Mouse (Mus musculus): Measurements from ENCODE around the gene Slc22a1.

Gene Slc22a1

GRCm38 (mm10) chr17:12634814-12635213 is 40.8 kb downstream of the Slc22a1 start:
- in situ Hi-C loops (cut with MboI, MseI): loop anchor here in 1 of 2 experiments (10.0 kb wide), 1 partner anchor 570 kb away; no protein-coding TSS in a partner anchor

GRCm38 (mm10) chr17:12631771-12632600 is 43.6 kb downstream of the Slc22a1 start:
- in situ Hi-C loops (cut with MboI, MseI): loop anchor here in 1 of 2 experiments (10.0 kb wide), 1 partner anchor 567 kb away; no protein-coding TSS in a partner anchor

- in situ Hi-C loops (cut with MboI, MseI): loop anchor here in 1 of 2 experiments (10.0 kb wide), 1 partner anchor 566 kb away; no protein-coding TSS in a partner anchor
Measured at GRCm38 (mm10) chr17:12630976-12631730, 44.5 kb downstream of the Slc22a1 start.

- in situ Hi-C loops (cut with MboI, MseI): no loop called here
Measured at GRCm38 (mm10) chr17:12627983-12628382, 47.6 kb downstream of the Slc22a1 start.

- in situ Hi-C loops (cut with MboI, MseI): no loop called here
Measured at GRCm38 (mm10) chr17:12619641-12620040, 56.0 kb downstream of the Slc22a1 start.

- in situ Hi-C loops (cut with MboI, MseI): no loop called here
Measured at GRCm38 (mm10) chr17:12615429-12615828, 60.2 kb downstream of the Slc22a1 start.

- in situ Hi-C loops (cut with MboI, MseI): no loop called here
Measured at GRCm38 (mm10) chr17:12614511-12615385, 60.9 kb downstream of the Slc22a1 start.

- in situ Hi-C loops (cut with MboI, MseI): no loop called here
Measured at GRCm38 (mm10) chr17:12607202-12607601, 68.4 kb downstream of the Slc22a1 start.

- in situ Hi-C loops (cut with MboI, MseI): no loop called here
Measured at GRCm38 (mm10) chr17:12606634-12607033, 69.0 kb downstream of the Slc22a1 start.

Data from T-helper 17 cell (primary cell).